In the genomic region with DNA sequence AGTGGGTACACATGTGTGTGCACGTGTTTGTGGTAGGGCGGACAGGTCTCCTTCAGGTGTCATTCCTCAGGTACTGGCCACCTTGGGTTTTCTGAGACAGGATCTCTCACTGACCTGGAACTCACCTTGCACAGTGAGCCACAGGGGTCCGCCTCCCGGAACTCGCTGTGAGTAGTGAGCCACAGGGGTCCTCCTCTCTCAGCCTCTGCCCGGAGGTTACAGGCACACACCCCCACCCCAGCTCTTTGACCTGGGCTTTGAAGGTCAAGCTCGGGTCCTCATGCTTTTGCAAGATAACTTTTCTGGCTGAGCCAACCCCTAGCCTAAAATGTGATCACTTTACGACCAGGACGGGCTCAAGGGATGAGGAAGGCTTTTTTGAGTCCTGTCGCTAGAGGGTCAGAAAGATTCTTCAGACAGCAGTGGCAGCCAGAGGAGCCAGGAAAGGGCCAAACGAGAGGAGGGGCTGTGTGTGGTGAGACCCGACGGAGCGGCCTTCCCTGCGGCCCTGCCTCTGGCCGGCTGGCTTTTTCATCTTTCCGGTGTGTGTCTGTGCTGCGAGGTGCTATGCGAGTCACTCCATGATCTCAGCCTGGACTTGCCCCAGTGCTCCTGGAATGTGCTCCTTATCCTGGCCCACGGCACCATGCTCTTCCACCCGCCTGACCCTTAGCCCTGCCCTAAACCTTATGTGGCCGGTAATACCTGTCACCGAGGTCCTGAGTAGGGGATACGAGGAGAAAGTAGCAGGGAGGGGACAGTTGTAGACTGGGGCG, we compare ENCODE assay signal across 14 mouse cellular contexts. TPM values are rescaled to one million over a fixed set of nuclear protein-coding genes. Genes with fewer than 3 reads are reported as not detected.
DNase-seq lines count a peak whose midpoint lies in the region; ATAC-seq and TF ChIP-seq lines count a peak whose summit lies in the region.
"Had no signal": no experiment of that assay in that cellular context is flagged by ENCODE, and none has a peak within 500 bp of the region (broad histone marks: within the 10 kb centered on the region; RNA-seq: fewer than 3 reads in every experiment).

No protein-coding gene starts in this region.

- H3K36me3 ChIP-seq in heart, embryonic 14.5 days (ENCODE audit: control insufficient read depth, insufficient read depth, low read length) = no peaks in the 10 kb centered on the region
- H3K36me3 ChIP-seq in G1E (replicated peaks) = peaks cover 59% of the 10 kb centered on the region
- H3K36me3 ChIP-seq in kidney, adult 2 months (ENCODE audit: control insufficient read depth, insufficient read depth, low read length) = no peaks in the 10 kb centered on the region
- no peaks in the 10 kb centered on the region; the same call in 1 of the 2 replicates for H3K36me3 ChIP-seq in liver, embryonic 13.5 days
- H3K36me3 ChIP-seq: hindbrain, embryonic 13.5 days; midbrain, embryonic 15.5 days had no signal

- H3K27me3 ChIP-seq in heart, embryonic 14.5 days (ENCODE audit: control insufficient read depth, insufficient read depth, low read length) = no peaks in the 10 kb centered on the region
- H3K27me3 ChIP-seq in G1E (ENCODE audit: insufficient read depth, low read length) = peaks cover 9% of the 10 kb centered on the region; the same call in 1 of the 2 replicates
- no peaks in the 10 kb centered on the region for H3K27me3 ChIP-seq in kidney, adult 2 months (replicated peaks; ENCODE audit: control insufficient read depth, insufficient read depth, low read length)
- H3K27me3 ChIP-seq in liver, embryonic 13.5 days = no peaks in the 10 kb centered on the region; the same call in 1 of the 2 replicates
- H3K27me3 ChIP-seq: CH12.LX had no signal

- no peak for TF ChIP-seq POLR2A in kidney, adult 2 months (IDR thresholded peaks at IDR 0.05; ENCODE audit: low read depth, low read length)

- 23% methylated on average over 25 of the region's 25 CpGs for WGBS in heart, embryonic 14.5 days
- 22% methylated on average over 25 of the region's 25 CpGs for WGBS in kidney, adult 2 months
- WGBS in liver, embryonic 13.5 days (ENCODE audit: insufficient replicate concordance) = 38% methylated on average over 25 of the region's 25 CpGs

- ATAC-seq in heart, embryonic 14.5 days (ENCODE audit: insufficient number of reproducible peaks, insufficient read depth, low FRiP score, low read depth) = no peak
- no peak for ATAC-seq in G1E (ENCODE audit: extremely low read depth, insufficient number of reproducible peaks, low FRiP score, poor library complexity, severe bottlenecking)
- ATAC-seq in liver, embryonic 13.5 days (ENCODE audit: low read depth) = no peak
- ATAC-seq: forebrain, postnatal 0 days; midbrain, embryonic 15.5 days had no signal

- no peaks in the 10 kb centered on the region for H3K9me3 ChIP-seq in heart, embryonic 14.5 days (ENCODE audit: control insufficient read depth, low read length)
- no peaks in the 10 kb centered on the region for H3K9me3 ChIP-seq in G1E (replicated peaks)
- H3K9me3 ChIP-seq in liver, embryonic 13.5 days (replicated peaks) = no peaks in the 10 kb centered on the region
- H3K9me3 ChIP-seq: hindbrain, embryonic 13.5 days; midbrain, embryonic 15.5 days had no signal

- H3K9ac ChIP-seq in heart, embryonic 14.5 days (ENCODE audit: low read length) = peak overlapping the region; percentile 26; the same call in 1 of the 2 replicates
- peak overlapping the region; percentile 53 for H3K9ac ChIP-seq in liver, embryonic 13.5 days
- H3K9ac ChIP-seq: forebrain, postnatal 0 days; hindbrain, embryonic 13.5 days; midbrain, embryonic 15.5 days had no signal

- H3K27ac ChIP-seq in heart, embryonic 14.5 days (replicated peaks in 1 of 2; ENCODE audit: control insufficient read depth in 1 of 2, insufficient read depth in 1 of 2, low read depth in 2 of 2, low read length in 2 of 2) = peak overlapping the region in 1 of 2 experiments; percentile 66; a peak in 2 of 4 replicates
- H3K27ac ChIP-seq in kidney, adult 2 months (ENCODE audit: insufficient read depth, low read depth, low read length) = peak overlapping the region; percentile 81
- H3K27ac ChIP-seq in liver, embryonic 13.5 days = peak overlapping the region; percentile 80
- H3K27ac ChIP-seq: hindbrain, embryonic 13.5 days; midbrain, embryonic 15.5 days had no signal

- H3K4me2 ChIP-seq in heart, embryonic 14.5 days (ENCODE audit: low read length) = peak overlapping the region; percentile 28
- H3K4me2 ChIP-seq in liver, embryonic 13.5 days = peak overlapping the region; percentile 55
- H3K4me2 ChIP-seq: hindbrain, embryonic 13.5 days; midbrain, embryonic 15.5 days had no signal

- peaks cover 55 to 60% of the 10 kb centered on the region in 2 experiments for H3K4me1 ChIP-seq in heart, embryonic 14.5 days (ENCODE audit: control insufficient read depth in 2 of 2, insufficient read depth in 2 of 2, low read length in 2 of 2)
- H3K4me1 ChIP-seq in G1E (ENCODE audit: insufficient read depth, low read depth, low read length) = peaks cover 68% of the 10 kb centered on the region
- peaks cover 79% of the 10 kb centered on the region for H3K4me1 ChIP-seq in kidney, adult 2 months (ENCODE audit: control insufficient read depth, insufficient read depth, low read length)
- peaks cover 87% of the 10 kb centered on the region for H3K4me1 ChIP-seq in liver, embryonic 13.5 days (replicated peaks)
- H3K4me1 ChIP-seq: midbrain, embryonic 15.5 days had no signal

- no peak overlapping the region for H3K4me3 ChIP-seq in heart, embryonic 14.5 days (ENCODE audit: control insufficient read depth in 1 of 2, insufficient read depth in 1 of 2, low read depth in 1 of 2, low read length in 2 of 2)
- peak overlapping the region; percentile 57; the same call in 1 of the 2 replicates for H3K4me3 ChIP-seq in G1E (ENCODE audit: low read depth, low read length)
- H3K4me3 ChIP-seq in kidney, adult 2 months (ENCODE audit: insufficient read depth, low read depth, low read length) = peak overlapping the region; percentile 23; the same call in 1 of the 2 replicates
- peak overlapping the region; percentile 28 for H3K4me3 ChIP-seq in liver, embryonic 13.5 days (replicated peaks)
- H3K4me3 ChIP-seq: hindbrain, embryonic 13.5 days; midbrain, embryonic 15.5 days had no signal

- no peak for DNase-seq in heart, postnatal 25 days (ENCODE audit: low spot score)
- no peak for DNase-seq in G1E (ENCODE audit: low spot score)
- peak; percentile 79 for DNase-seq in kidney, adult 2 months
- no peak for DNase-seq in liver, embryonic 13.5 days
- DNase-seq in retina, postnatal 1 day = no peak
- no peak for DNase-seq in natural killer cell, adult 2 months (ENCODE audit: low spot score in 2 of 2)
- DNase-seq in right cerebral cortex, adult 2 months (ENCODE audit: low spot score in 2 of 2) = no peak
- DNase-seq: adrenal gland, postnatal 36 days; cerebellum, postnatal 10 days; forebrain, postnatal 0 days had no signal

- no peak for TF ChIP-seq CTCF in G1E (IDR thresholded peaks at IDR 0.05; ENCODE audit: low read depth, low read length)
- TF ChIP-seq CTCF in kidney, adult 2 months (conservative IDR thresholded peaks at IDR 0.05; ENCODE audit: insufficient read depth, insufficient read length, low read depth, low read length) = no peak

- intact Hi-C loops in heart, postnatal 25 days (cut with DNase I) = no loop called here

RNA-seq across cellular contexts. Expression of a gene that starts 6.9 kb away (rescaled TPM):
- 14.5 and 15.5 TPM in 2 replicates for polyA plus RNA-seq in heart, embryonic 14.5 days (2014; fragmentation: Nextera tagmentation; extraction: Ambion mirVana)
- total RNA-seq in heart, postnatal 25 days (2021) = 10 to 100 TPM; 15.1 to 21.5 TPM
- total RNA-seq in G1E (2014; fragmentation: Nextera tagmentation) = 9.3 and 10.2 TPM in 2 replicates
- total RNA-seq in G1E (2017) = 8.0 and 10.5 TPM in 2 replicates
- 18.1 and 22.5 TPM in 2 replicates for polyA plus RNA-seq in G1E (2012)
- 153 and 166 TPM in 2 replicates for polyA plus RNA-seq in kidney, adult 2 months (2012; rRNA removed)
- polyA plus RNA-seq in liver, embryonic 13.5 days (2015; fragmentation: Nextera tagmentation; extraction: Ambion mirVana) = 9.8 and 10.2 TPM in 2 replicates

RNA-seq across cellular contexts. Expression of a gene that starts 16.2 kb away (rescaled TPM):
- polyA plus RNA-seq in heart, embryonic 14.5 days (2014; fragmentation: Nextera tagmentation; extraction: Ambion mirVana) = 18.9 and 24.2 TPM in 2 replicates
- total RNA-seq in heart, postnatal 25 days (2021) = 1 to 10 TPM; 9.1 to 9.2 TPM
- 6.2 and 6.6 TPM in 2 replicates for total RNA-seq in G1E (2014; fragmentation: Nextera tagmentation)
- 16.8 and 18.7 TPM in 2 replicates for total RNA-seq in G1E (2017)
- 33.0 and 37.5 TPM in 2 replicates for polyA plus RNA-seq in G1E (2012)
- 36.4 and 43.4 TPM in 2 replicates for polyA plus RNA-seq in kidney, adult 2 months (2012; rRNA removed)
- polyA plus RNA-seq in liver, embryonic 13.5 days (2015; fragmentation: Nextera tagmentation; extraction: Ambion mirVana) = 19.3 and 20.1 TPM in 2 replicates

RNA-seq across cellular contexts. Expression of a gene that starts 17.3 kb away (rescaled TPM):
- 21.0 and 21.1 TPM in 2 replicates for polyA plus RNA-seq in heart, embryonic 14.5 days (2014; fragmentation: Nextera tagmentation; extraction: Ambion mirVana)
- total RNA-seq in heart, postnatal 25 days (2021) = 10 to 100 TPM; 41.8 to 52.2 TPM
- not detected in 2 replicates for total RNA-seq in G1E (2014; fragmentation: Nextera tagmentation)
- 0.17 and 0.33 TPM in 2 replicates for total RNA-seq in G1E (2017)
- 0.02 and 0.04 TPM in 2 replicates for polyA plus RNA-seq in G1E (2012)
- 36.9 and 46.7 TPM in 2 replicates for polyA plus RNA-seq in kidney, adult 2 months (2012; rRNA removed)
- 5.7 and 6.0 TPM in 2 replicates for polyA plus RNA-seq in liver, embryonic 13.5 days (2015; fragmentation: Nextera tagmentation; extraction: Ambion mirVana)

RNA-seq across cellular contexts. Expression of a gene that starts 27.5 kb away (rescaled TPM):
- 0.09 and 0.22 TPM in 2 replicates for polyA plus RNA-seq in heart, embryonic 14.5 days (2014; fragmentation: Nextera tagmentation; extraction: Ambion mirVana)
- under 1 TPM in 1 of 2 experiments, not detected in 1; 0.08 TPM for total RNA-seq in heart, postnatal 25 days (2021)
- total RNA-seq in G1E (2014; fragmentation: Nextera tagmentation) (1.1 TPM in 1 of 2 replicates, not detected in the other), G1E (2017) (0.16 and 0.17 TPM in 2 replicates)
- polyA plus RNA-seq in G1E (2012) = 0.33 and 0.35 TPM in 2 replicates
- 104 and 132 TPM in 2 replicates for polyA plus RNA-seq in kidney, adult 2 months (2012; rRNA removed)
- 0.36 and 0.46 TPM in 2 replicates for polyA plus RNA-seq in liver, embryonic 13.5 days (2015; fragmentation: Nextera tagmentation; extraction: Ambion mirVana)
- total RNA-seq: forebrain, postnatal 0 days had no signal
- polyA plus RNA-seq: hindbrain, embryonic 13.5 days had no signal

Comparison
In these comparisons a context has a peak if more than half of its experiments do, and no peak if none do; other contexts are left out.
1. H3K4me3 ChIP-seq: peak in G1E (single experiment), kidney, adult 2 months (single experiment) and liver, embryonic 13.5 days (single experiment); none in heart, embryonic 14.5 days (0 of 2).